Mouse (Mus musculus): Measurements from ENCODE around the gene Rgs3. TPM values are rescaled to one million over a fixed set of nuclear protein-coding genes. Genes with fewer than 3 reads are reported as not detected.
A peak's percentile ranks its signal among the peaks of the same experiment; 100 is the strongest.

Gene Rgs3
- total and polyA plus RNA-seq, 2 experiments from 2014 or later, result 52.1 to 114 TPM

GRCm38 (mm10) chr4:62567696-62568095 is 8.0 kb downstream of the Rgs3 start:
- Histone ChIP-seq H3K9me3 (replicated peaks; ENCODE audit: control insufficient read depth, low read length) (no peaks in the 10 kb centered on the region), H3K27ac (ENCODE audit: low read depth) (no peak overlapping the region), H3K4me3 (ENCODE audit: low read depth, low read length) (no peak overlapping the region), H3K27me3 (ENCODE audit: control insufficient read depth, insufficient read depth, low read length) (peaks cover 88% of the 10 kb centered on the region), H3K4me2 (ENCODE audit: low read depth, low read length) (no peak overlapping the region), H3K4me1 (ENCODE audit: control insufficient read depth, insufficient read depth) (peaks cover 9% of the 10 kb centered on the region), H3K36me3 (replicated peaks; ENCODE audit: control insufficient read depth, insufficient read depth, low read length) (no peaks in the 10 kb centered on the region), H3K9ac (replicated peaks; ENCODE audit: low read depth, low read length) (no peak overlapping the region)
- 67% methylated on average over 6 of the region's 6 CpGs for WGBS
- TF ChIP-seq CTCF (IDR thresholded peaks at IDR 0.05; ENCODE audit: low read depth), result no peak
- ATAC-seq (ENCODE audit: insufficient read depth, low read depth), result no peak
- DNase-seq (ENCODE audit: low spot score), result no peak

GRCm38 (mm10) chr4:62568359-62568758 is 8.7 kb downstream of the Rgs3 start:
- Histone ChIP-seq H3K27me3 (ENCODE audit: control insufficient read depth, insufficient read depth, low read length) (peaks cover 89% of the 10 kb centered on the region), H3K9me3 (replicated peaks; ENCODE audit: control insufficient read depth, low read length) (0 out of 2 replicates have a peak, but pooled peaks cover 4% of the 10 kb centered on the region), H3K27ac (ENCODE audit: low read depth) (no peak overlapping the region), H3K4me1 (ENCODE audit: control insufficient read depth, insufficient read depth) (peaks cover 9% of the 10 kb centered on the region), H3K4me2 (ENCODE audit: low read depth, low read length) (no peak overlapping the region), H3K36me3 (replicated peaks; ENCODE audit: control insufficient read depth, insufficient read depth, low read length) (no peaks in the 10 kb centered on the region), H3K4me3 (ENCODE audit: low read depth, low read length) (no peak overlapping the region), H3K9ac (replicated peaks; ENCODE audit: low read depth, low read length) (no peak overlapping the region)
- WGBS, result 83% methylated on average over 1 of the region's 1 CpGs
- TF ChIP-seq EP300 (IDR thresholded peaks at IDR 0.05; ENCODE audit: low read depth), result no peak
- TF ChIP-seq CTCF (IDR thresholded peaks at IDR 0.05; ENCODE audit: low read depth), result no peak
- DNase-seq (ENCODE audit: low spot score), result no peak
- no peak for ATAC-seq (ENCODE audit: insufficient read depth, low read depth)

- peaks cover 9% of the 10 kb centered on the region for H3K4me1 ChIP-seq (ENCODE audit: control insufficient read depth, insufficient read depth)
- H3K9ac ChIP-seq (replicated peaks; ENCODE audit: low read depth, low read length), result no peak overlapping the region
- no peak overlapping the region for H3K4me2 ChIP-seq (ENCODE audit: low read depth, low read length)
- H3K36me3 ChIP-seq (replicated peaks; ENCODE audit: control insufficient read depth, insufficient read depth, low read length), result no peaks in the 10 kb centered on the region
- 0 out of 2 replicates have a peak, but pooled peaks cover 4% of the 10 kb centered on the region for H3K9me3 ChIP-seq (replicated peaks; ENCODE audit: control insufficient read depth, low read length)
- no peak overlapping the region for H3K4me3 ChIP-seq (ENCODE audit: low read depth, low read length)
- WGBS, result 68% methylated on average over 5 of the region's 5 CpGs
- peaks cover 79% of the 10 kb centered on the region for H3K27me3 ChIP-seq (ENCODE audit: control insufficient read depth, insufficient read depth, low read length)
- ATAC-seq (ENCODE audit: insufficient read depth, low read depth), result no peak
- no peak overlapping the region for H3K27ac ChIP-seq (ENCODE audit: low read depth)
- TF ChIP-seq CTCF (IDR thresholded peaks at IDR 0.05; ENCODE audit: low read depth) (no peak), EP300 (IDR thresholded peaks at IDR 0.05; ENCODE audit: low read depth) (no peak)
- DNase-seq (ENCODE audit: low spot score), result no peak
These were observed 10.0 kb downstream of the Rgs3 start for GRCm38 (mm10) chr4:62569603-62570002.

- Histone ChIP-seq H3K4me1 (ENCODE audit: control insufficient read depth, insufficient read depth) (peaks cover 9% of the 10 kb centered on the region), H3K4me2 (ENCODE audit: low read depth, low read length) (no peak overlapping the region), H3K27me3 (ENCODE audit: control insufficient read depth, insufficient read depth, low read length) (peaks cover 74% of the 10 kb centered on the region), H3K4me3 (ENCODE audit: low read depth, low read length) (no peak overlapping the region), H3K9me3 (replicated peaks; ENCODE audit: control insufficient read depth, low read length) (0 out of 2 replicates have a peak, but pooled peaks cover 4% of the 10 kb centered on the region), H3K9ac (replicated peaks; ENCODE audit: low read depth, low read length) (no peak overlapping the region), H3K36me3 (replicated peaks; ENCODE audit: control insufficient read depth, insufficient read depth, low read length) (no peaks in the 10 kb centered on the region), H3K27ac (ENCODE audit: low read depth) (no peak overlapping the region)
- TF ChIP-seq CTCF (IDR thresholded peaks at IDR 0.05; ENCODE audit: low read depth), result no peak
- no peak for TF ChIP-seq EP300 (IDR thresholded peaks at IDR 0.05; ENCODE audit: low read depth)
- ATAC-seq (ENCODE audit: insufficient read depth, low read depth), result peak; percentile 60; the same call in 1 of the 2 replicates
- DNase-seq (ENCODE audit: low spot score), result peak; percentile 39
- WGBS, result 26% methylated on average over 5 of the region's 5 CpGs
These were observed 10.4 kb downstream of the Rgs3 start for GRCm38 (mm10) chr4:62570029-62570428.

DNA sequence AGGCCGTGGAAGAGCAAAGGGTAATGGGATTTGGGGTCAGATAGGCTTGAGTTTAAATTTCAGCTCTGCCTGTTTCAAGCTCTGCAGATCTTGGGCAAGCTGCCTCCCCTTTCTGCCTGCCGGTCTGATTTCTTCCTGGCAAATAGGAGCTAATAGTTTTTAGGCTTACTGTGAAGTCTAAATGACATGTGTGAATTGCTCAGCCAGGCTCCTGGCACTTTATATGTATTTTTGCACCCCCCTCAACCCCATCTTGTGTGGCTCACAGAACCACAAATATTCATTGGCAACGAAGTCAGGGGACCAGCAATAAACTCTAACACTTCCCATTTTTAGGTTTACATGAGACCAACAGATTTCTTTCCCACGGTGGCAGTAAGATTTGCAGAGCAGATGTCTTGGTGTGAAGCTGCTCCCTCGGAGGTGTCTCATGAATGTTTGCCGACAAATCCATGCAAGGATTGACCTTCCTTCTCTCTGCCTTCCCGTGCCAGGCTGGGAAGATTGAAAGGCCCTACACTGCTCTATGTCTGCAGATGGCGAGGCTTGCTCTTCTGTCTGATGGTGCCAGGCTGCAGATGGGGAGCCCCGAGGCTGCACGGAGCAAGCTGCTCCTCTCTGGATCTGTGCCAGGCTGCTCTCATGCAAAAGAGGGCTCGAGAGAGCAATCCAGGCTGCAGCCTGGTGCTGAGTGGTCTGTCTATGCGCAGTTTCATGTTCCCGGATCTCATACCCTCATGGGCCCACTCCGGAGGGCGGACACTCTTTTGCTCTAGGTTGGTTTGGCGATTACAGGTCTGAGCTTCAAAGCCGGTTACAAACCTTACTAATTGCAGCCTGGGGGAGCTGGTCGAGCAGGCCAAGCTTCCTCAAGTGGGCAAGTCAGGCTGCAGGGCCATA is 23.0 kb downstream of the Rgs3 start:
- Histone ChIP-seq H3K9ac (replicated peaks; ENCODE audit: low read depth, low read length) (no peak overlapping the region; the same call in 1 of the 2 replicates), H3K36me3 (replicated peaks; ENCODE audit: control insufficient read depth, insufficient read depth, low read length) (no peaks in the 10 kb centered on the region), H3K4me3 (ENCODE audit: low read depth, low read length) (peak overlapping the region; percentile 44), H3K4me2 (ENCODE audit: low read depth, low read length) (peak overlapping the region; percentile 76), H3K9me3 (replicated peaks; ENCODE audit: control insufficient read depth, low read length) (no peaks in the 10 kb centered on the region), H3K27me3 (ENCODE audit: control insufficient read depth, insufficient read depth, low read length) (peaks cover 65% of the 10 kb centered on the region), H3K4me1 (ENCODE audit: control insufficient read depth, insufficient read depth) (peaks cover 11% of the 10 kb centered on the region), H3K27ac (ENCODE audit: low read depth) (no peak overlapping the region)
- no peak for TF ChIP-seq CTCF (IDR thresholded peaks at IDR 0.05; ENCODE audit: low read depth)
- TF ChIP-seq EP300 (IDR thresholded peaks at IDR 0.05; ENCODE audit: low read depth), result no peak
- peak; percentile 33 for ATAC-seq (ENCODE audit: insufficient read depth, low read depth)
- 25% methylated on average over 18 of the region's 18 CpGs for WGBS
- no peak for DNase-seq (ENCODE audit: low spot score)

Data from heart, postnatal 0 days (tissue).